ENCODE assay signal across 8 mouse cellular contexts in the genomic region with DNA sequence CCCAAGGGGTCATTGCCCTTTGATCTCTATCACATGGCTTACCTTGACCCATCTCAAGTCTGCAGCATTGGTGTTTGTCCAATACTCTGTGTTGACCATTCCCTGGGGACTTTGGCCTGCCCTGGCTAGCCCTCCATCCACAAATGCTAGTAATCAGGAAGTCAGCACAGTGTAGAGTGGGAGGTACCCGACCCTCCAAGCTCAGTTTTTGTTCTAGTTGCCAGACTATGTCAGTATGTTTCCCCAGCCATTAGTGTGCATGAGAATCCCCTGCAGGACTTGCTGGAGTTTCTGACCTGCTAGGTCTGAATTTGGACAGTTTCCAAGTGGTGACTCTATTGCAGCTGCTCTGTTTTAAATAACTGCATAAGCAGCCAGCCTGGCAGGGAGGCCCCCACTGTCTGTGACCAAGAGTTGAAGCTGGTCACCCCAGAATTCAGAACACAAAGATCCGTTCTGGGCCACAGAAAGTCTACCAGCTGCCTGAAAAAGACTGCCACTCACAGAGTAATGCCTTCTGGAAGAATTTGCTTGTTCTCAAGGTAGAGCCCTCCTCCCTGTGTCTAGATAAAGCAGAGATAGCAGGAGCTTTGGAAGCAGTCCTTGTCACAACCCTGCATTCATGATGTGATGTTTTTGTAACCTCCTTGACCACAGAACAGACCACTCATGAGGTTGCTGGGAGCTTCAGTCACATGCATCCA.
A peak's percentile ranks its signal among the peaks of the same experiment; 100 is the strongest.
DNase-seq lines count a peak whose midpoint lies in the region; ATAC-seq and TF ChIP-seq lines count a peak whose summit lies in the region.

No protein-coding gene starts in this region.

- peak overlapping the region; percentile 4; the same call in 1 of the 2 replicates for H3K27ac ChIP-seq in hindbrain, postnatal 0 days
- H3K27ac ChIP-seq in liver, embryonic 14.5 days: peak overlapping the region; percentile 4; the same call in 1 of the 2 replicates

- TF ChIP-seq EP300 in liver, embryonic 14.5 days (IDR thresholded peaks at IDR 0.05; ENCODE audit: low read depth): peak; percentile 16; the same call in 1 of the 2 replicates

- peaks cover 13% of the 10 kb centered on the region for H3K4me1 ChIP-seq in hindbrain, postnatal 0 days (ENCODE audit: insufficient read depth, low read length)
- H3K4me1 ChIP-seq in liver, embryonic 14.5 days (replicated peaks; ENCODE audit: control insufficient read depth in 2 of 2, insufficient read depth in 2 of 2, low read length in 1 of 2): peaks cover 0 to 36% of the 10 kb centered on the region in 2 experiments; a peak in 3 of 4 replicates

- H3K4me2 ChIP-seq in hindbrain, postnatal 0 days (ENCODE audit: low read depth, low read length): no peak overlapping the region
- no peak overlapping the region for H3K4me2 ChIP-seq in liver, embryonic 14.5 days (ENCODE audit: low read depth)

- H3K9ac ChIP-seq in hindbrain, postnatal 0 days (replicated peaks; ENCODE audit: low read length): no peak overlapping the region
- no peak overlapping the region for H3K9ac ChIP-seq in liver, embryonic 14.5 days (replicated peaks)

- peak; percentile 77 for DNase-seq in kidney, adult 11 months
- no peak for DNase-seq in kidney, postnatal 4 days
- DNase-seq in brain, adult 2 months (ENCODE audit: low read depth, low spot score): peak; percentile 35
- peak; percentile 44 for DNase-seq in hindbrain, postnatal 0 days (ENCODE audit: low spot score)
- peak; percentile 37 to 53 (median 39) for DNase-seq in liver, embryonic 14.5 days (ENCODE audit: low read depth in 3 of 3, low spot score in 3 of 3)
- no peak for DNase-seq in cerebellum, adult 11-12 months
- DNase-seq in embryo, embryonic 10 days (ENCODE audit: low spot score): no peak
- DNase-seq in ovary, postnatal 36 days (ENCODE audit: low spot score): no peak

- peak; percentile 75 for ATAC-seq in hindbrain, postnatal 0 days
- ATAC-seq in liver, embryonic 14.5 days (ENCODE audit: insufficient read depth): peak; percentile 86

- no peaks in the 10 kb centered on the region for H3K27me3 ChIP-seq in hindbrain, postnatal 0 days (ENCODE audit: insufficient read depth, low read length)
- no peaks in the 10 kb centered on the region for H3K27me3 ChIP-seq in liver, embryonic 14.5 days (ENCODE audit: control insufficient read depth, insufficient read depth, low read length)

- no peaks in the 10 kb centered on the region for H3K36me3 ChIP-seq in hindbrain, postnatal 0 days (ENCODE audit: insufficient read depth, low read length)
- H3K36me3 ChIP-seq in liver, embryonic 14.5 days (replicated peaks; ENCODE audit: control insufficient read depth, insufficient read depth, low read depth): no peaks in the 10 kb centered on the region

- no peak for TF ChIP-seq CTCF in hindbrain, postnatal 0 days (IDR thresholded peaks at IDR 0.05; ENCODE audit: low read depth)
- no peak for TF ChIP-seq CTCF in liver, embryonic 14.5 days (IDR thresholded peaks at IDR 0.05; ENCODE audit: low read depth)

- no peaks in the 10 kb centered on the region for H3K9me3 ChIP-seq in hindbrain, postnatal 0 days (ENCODE audit: low read length)
- no peaks in the 10 kb centered on the region for H3K9me3 ChIP-seq in liver, embryonic 14.5 days (ENCODE audit: control insufficient read depth, low read length)

- H3K4me3 ChIP-seq in hindbrain, postnatal 0 days (ENCODE audit: low read length): no peak overlapping the region
- no peak overlapping the region for H3K4me3 ChIP-seq in liver, embryonic 14.5 days (ENCODE audit: insufficient read depth in 1 of 2, low read depth in 2 of 2, low read length in 2 of 2)

- WGBS in hindbrain, postnatal 0 days: 26% methylated on average over 2 of the region's 2 CpGs
- WGBS in liver, embryonic 14.5 days (ENCODE audit: insufficient replicate concordance): 22% methylated on average over 2 of the region's 2 CpGs

Comparison
In these comparisons a context has a peak if more than half of its experiments do, and no peak if none do; other contexts are left out.
1. DNase-seq: peak in kidney, adult 11 months (single experiment), brain, adult 2 months (single experiment), hindbrain, postnatal 0 days (single experiment) and liver, embryonic 14.5 days (3 of 3); none in kidney, postnatal 4 days (0 of 2), cerebellum, adult 11-12 months (single experiment), embryo, embryonic 10 days (single experiment) and ovary, postnatal 36 days (single experiment).